Mouse (Mus musculus) neural tube, embryonic 11.5 days (tissue): ENCODE data around the gene Grm4. TPM values are rescaled to one million over a fixed set of nuclear protein-coding genes. Genes with fewer than 3 reads are reported as not detected.

Experiments
- ATAC-seq: fragments of 200-750 bp; cut with Nextera tagmentation; 2 replicates; pipeline ENCODE4 v1.8.0; 2017; ENCODE audit warnings: moderate number of reproducible peaks, mild to moderate bottlenecking, moderate TSS enrichment, moderate library complexity; ENCODE audit not compliant: insufficient read depth, low FRiP score, low TSS enrichment
- DNase-seq: peaks from one replicate; pipeline ENCODE4 v3.0.0-alpha.2; 2015; ENCODE audit warnings: low spot score
- H3K27ac ChIP-seq: fragments of 300-500 bp; sonication (generic); 2 replicates; pipeline ENCODE4 v1.5.1; 2014; ENCODE audit warnings: low read depth, mild to moderate bottlenecking, low read length
- H3K27me3 ChIP-seq: fragments of 300-500 bp; sonication (generic); 2 replicates; pipeline ENCODE4 v1.6.1; 2014; ENCODE audit warnings: mild to moderate bottlenecking, low read length, mixed read lengths; ENCODE audit not compliant: control insufficient read depth, insufficient read depth
- H3K36me3 ChIP-seq: fragments of 300-500 bp; sonication (generic); 2 replicates; pipeline ENCODE4 v1.6.1; 2014; ENCODE audit warnings: mild to moderate bottlenecking, low read length, moderate library complexity, mixed read lengths; ENCODE audit not compliant: control insufficient read depth, insufficient read depth
- H3K4me1 ChIP-seq: fragments of 300-500 bp; sonication (generic); 2 replicates; pipeline ENCODE4 v1.6.1; 2014; ENCODE audit warnings: low read length, mixed read lengths; ENCODE audit not compliant: control insufficient read depth, insufficient read depth
- H3K4me2 ChIP-seq: fragments of 300-500 bp; sonication (generic); 2 replicates; pipeline ENCODE4 v1.6.1; 2014; ENCODE audit warnings: low read depth, mild to moderate bottlenecking, moderate library complexity
- H3K4me3 ChIP-seq: fragments of 300-500 bp; sonication (generic); 2 replicates; pipeline ENCODE4 v1.5.1; 2014; ENCODE audit warnings: low read depth, low read length
- H3K9ac ChIP-seq: fragments of 300-500 bp; sonication (generic); 2 replicates; pipeline ENCODE4 v1.6.1; 2014; ENCODE audit warnings: mild to moderate bottlenecking, low read length
- H3K9me3 ChIP-seq: fragments of 300-500 bp; sonication (generic); 2 replicates; pipeline ENCODE4 v1.6.1; 2016; ENCODE audit warnings: low read length; ENCODE audit not compliant: control insufficient read depth
- WGBS: fragments of 180-500 bp; shearing (Covaris S2); extraction: QIAGEN DNeasy Blood & Tissue Kit; methylation state at CpG from one replicate; pipeline ENCODE4 v1.1.7; 2014; 5-methylcytosine and 5-hydroxymethylcytosine counted together
- polyA plus RNA-seq: library from polyadenylated mRNA; unstranded; fragments of >200 nt; fragmentation: Nextera tagmentation; extraction: Ambion mirVana; gene quantifications from 2 replicates; pipeline ENCODE4 v1.2.1, GENCODE M21; 2014

Gene Grm4
- polyA plus RNA-seq, 1 experiment from 2014 or later: 2.5 TPM

GRCm38 (mm10) chr17:27505221-27505881 lies 15.9 kb downstream of the Grm4 start:
- 15% methylated on average over 10 of the region's 10 CpGs for WGBS
- Histone ChIP-seq H3K4me2 (no peak overlapping the region), H3K4me1 (peaks cover 46% of the 10 kb centered on the region), H3K9me3 (no peaks in the 10 kb centered on the region), H3K4me3 (no peak overlapping the region), H3K27ac (no peak overlapping the region), H3K27me3 (peaks cover 3% of the 10 kb centered on the region), H3K36me3 (no peaks in the 10 kb centered on the region), H3K9ac (no peak overlapping the region)
- peak; percentile 72 for DNase-seq
- 0 out of 2 replicates have a peak, but pooled peaks have one; percentile 42 for ATAC-seq

GRCm38 (mm10) chr17:27503869-27504268 lies 17.3 kb downstream of the Grm4 start:
- H3K36me3 ChIP-seq: no peaks in the 10 kb centered on the region
- H3K9ac ChIP-seq: no peak overlapping the region
- H3K4me3 ChIP-seq: no peak overlapping the region
- no peak overlapping the region for H3K27ac ChIP-seq
- H3K4me1 ChIP-seq: peaks cover 52% of the 10 kb centered on the region
- H3K27me3 ChIP-seq: no peaks in the 10 kb centered on the region
- DNase-seq: no peak
- no peaks in the 10 kb centered on the region for H3K9me3 ChIP-seq
- ATAC-seq: no peak
- no peak overlapping the region for H3K4me2 ChIP-seq
- 58% methylated on average over 7 of the region's 7 CpGs for WGBS

- 57% methylated on average over 31 of the region's 31 CpGs for WGBS
- ATAC-seq: no peak
- Histone ChIP-seq H3K9me3 (no peaks in the 10 kb centered on the region), H3K4me2 (no peak overlapping the region), H3K9ac (no peak overlapping the region; the same call in 1 of the 2 replicates), H3K27me3 (no peaks in the 10 kb centered on the region), H3K4me3 (no peak overlapping the region), H3K36me3 (no peaks in the 10 kb centered on the region), H3K4me1 (peaks cover 52% of the 10 kb centered on the region), H3K27ac (peak overlapping the region; percentile 73)
- DNase-seq: no peak
Observed at GRCm38 (mm10) chr17:27502736-27503445, 18.3 kb downstream of the Grm4 start.

GRCm38 (mm10) chr17:27502288-27502687 lies 18.9 kb downstream of the Grm4 start:
- Histone ChIP-seq H3K4me3 (no peak overlapping the region), H3K9ac (no peak overlapping the region; the same call in none of the 2 replicates), H3K4me2 (peak overlapping the region; percentile 7; the same call in 1 of the 2 replicates)

GRCm38 (mm10) chr17:27501331-27502251 lies 19.6 kb downstream of the Grm4 start:
- Histone ChIP-seq H3K4me1 (peaks cover 51% of the 10 kb centered on the region), H3K4me3 (no peak overlapping the region), H3K9ac (no peak overlapping the region; the same call in none of the 2 replicates), H3K9me3 (no peaks in the 10 kb centered on the region), H3K36me3 (no peaks in the 10 kb centered on the region), H3K27ac (peak overlapping the region; percentile 73), H3K4me2 (peak overlapping the region; percentile 12; the same call in 1 of the 2 replicates), H3K27me3 (no peaks in the 10 kb centered on the region)
- 9% methylated on average over 18 of the region's 18 CpGs for WGBS
- peak; percentile 75 for DNase-seq
- peak; percentile 66 for ATAC-seq

More at GRCm38 (mm10) chr17:27502288-27502687, 18.9 kb downstream of the Grm4 start:
- DNase-seq: no peak
- Histone ChIP-seq H3K36me3 (no peaks in the 10 kb centered on the region), H3K27ac (peak overlapping the region; percentile 73), H3K4me1 (peaks cover 52% of the 10 kb centered on the region), H3K27me3 (no peaks in the 10 kb centered on the region), H3K9me3 (no peaks in the 10 kb centered on the region)
- ATAC-seq: no peak
- 22% methylated on average over 14 of the region's 14 CpGs for WGBS

GRCm38 (mm10) chr17:27500811-27501210 lies 20.4 kb downstream of the Grm4 start:
- Histone ChIP-seq H3K4me1 (peaks cover 44% of the 10 kb centered on the region), H3K9ac (peak overlapping the region; percentile 41; the same call in 1 of the 2 replicates), H3K36me3 (no peaks in the 10 kb centered on the region), H3K27ac (peak overlapping the region; percentile 73), H3K9me3 (no peaks in the 10 kb centered on the region), H3K4me3 (no peak overlapping the region), H3K4me2 (no peak overlapping the region; the same call in 1 of the 2 replicates), H3K27me3 (no peaks in the 10 kb centered on the region)
- peak; percentile 45 for ATAC-seq
- no peak for DNase-seq
- 45% methylated on average over 4 of the region's 4 CpGs for WGBS

- Histone ChIP-seq H3K4me1 (peaks cover 36% of the 10 kb centered on the region), H3K27me3 (no peaks in the 10 kb centered on the region), H3K9ac (no peak overlapping the region), H3K9me3 (no peaks in the 10 kb centered on the region), H3K36me3 (no peaks in the 10 kb centered on the region), H3K4me2 (no peak overlapping the region), H3K4me3 (no peak overlapping the region), H3K27ac (no peak overlapping the region)
- no peak for ATAC-seq
- DNase-seq: no peak
- WGBS: 77% methylated on average over 13 of the region's 13 CpGs
Observed at GRCm38 (mm10) chr17:27499080-27499479, 22.1 kb downstream of the Grm4 start.

GRCm38 (mm10) chr17:27497798-27498197 lies 23.4 kb downstream of the Grm4 start:
- no peaks in the 10 kb centered on the region for H3K27me3 ChIP-seq
- no peaks in the 10 kb centered on the region for H3K9me3 ChIP-seq
- H3K4me3 ChIP-seq: no peak overlapping the region
- H3K9ac ChIP-seq: no peak overlapping the region
- no peak for DNase-seq
- ATAC-seq: no peak
- 84% methylated on average over 5 of the region's 5 CpGs for WGBS
- H3K27ac ChIP-seq: no peak overlapping the region
- H3K36me3 ChIP-seq: no peaks in the 10 kb centered on the region
- H3K4me1 ChIP-seq: peaks cover 31% of the 10 kb centered on the region
- no peak overlapping the region for H3K4me2 ChIP-seq
